Mouse (Mus musculus): ENCODE measurements around the gene Ckmt1. TPM values are rescaled to one million over a fixed set of nuclear protein-coding genes. Genes with fewer than 3 reads are reported as not detected.
"Not testable (repeated sequence)": the region's sequence is repeated elsewhere in the genome, so short reads cannot be mapped to it uniquely, and the experiment has no call there.

Gene Ckmt1
- total RNA-seq (2021): 1 to 10 TPM; 1.5 to 1.9 TPM

GRCm38 (mm10) chr2:121357494-121357893, at the start of gene Ckmt1:
Ckmt1 (plus strand) TSS chr2:121357714.
- intact Hi-C loops (cut with DNase I): loop anchor here (5.0 kb wide), 1 partner anchor 85 kb away; the partner anchor contains the start of gene Trp53bp1
- no peak for DNase-seq

DNA sequence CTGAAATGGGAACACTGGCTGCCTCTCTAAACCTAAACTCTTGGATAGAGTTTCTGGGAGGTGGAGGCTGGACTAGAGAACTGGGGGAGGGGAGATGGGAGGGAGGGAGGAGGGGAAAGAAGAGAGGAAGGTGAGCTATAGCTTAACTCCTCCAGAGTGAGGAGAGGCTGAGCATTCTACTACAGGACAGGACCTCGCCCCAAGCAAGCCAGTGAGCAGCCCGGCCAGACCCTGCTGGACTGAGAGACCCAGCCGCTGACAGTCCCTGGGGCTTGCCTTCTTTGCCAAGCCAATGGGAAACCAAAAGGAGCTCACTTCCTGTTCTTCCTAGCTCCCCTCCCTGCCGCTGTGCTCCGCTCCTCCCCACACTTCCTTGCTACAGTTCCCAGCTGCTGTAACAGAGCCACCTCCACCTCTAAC, 48.5 kb upstream of the Ckmt1 start:
- DNase-seq: peak; percentile 50 to 70
- intact Hi-C loops (cut with DNase I): no loop called here

DNA sequence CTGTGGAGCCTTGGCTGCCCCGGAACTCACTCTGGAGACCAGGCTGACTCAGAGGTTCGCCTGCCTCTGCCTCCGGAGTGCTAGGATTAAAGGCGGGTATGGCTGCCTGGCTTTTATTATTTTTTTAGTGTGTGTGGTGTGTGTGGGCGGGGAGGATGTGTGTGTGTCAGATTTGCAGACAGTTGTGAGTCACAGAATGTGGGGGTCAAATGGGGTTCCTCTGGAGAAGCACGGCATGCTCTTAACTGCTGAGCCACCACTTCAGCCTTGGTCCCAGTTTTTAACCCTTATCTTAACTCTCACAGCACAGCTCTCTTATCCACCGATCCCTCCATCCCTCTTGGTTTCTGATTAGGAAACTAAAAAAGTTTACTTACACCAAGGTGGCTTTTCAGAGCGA, 41.2 kb upstream of the Ckmt1 start:
- intact Hi-C loops (cut with DNase I): no loop called here
- DNase-seq: no peak

DNA sequence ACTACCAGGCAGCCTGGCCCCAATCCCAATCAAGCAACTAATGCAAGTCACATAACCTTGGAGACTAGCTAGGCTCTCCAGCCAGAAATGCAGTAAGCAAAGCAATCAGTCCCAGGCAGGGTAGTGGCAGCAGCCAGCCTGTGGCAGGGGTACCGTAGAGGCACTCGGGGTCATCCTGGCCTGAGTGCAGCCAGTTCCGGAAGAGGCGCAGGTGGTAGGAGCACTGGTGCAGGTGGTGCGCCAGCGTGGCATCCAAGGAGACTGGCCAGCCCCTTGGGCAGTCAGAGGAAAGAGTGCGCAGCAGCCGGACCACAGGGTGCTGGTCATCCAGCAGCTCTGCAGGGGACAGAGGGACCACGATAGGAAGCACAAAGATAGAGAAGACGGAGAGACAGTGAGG, 34.5 kb upstream of the Ckmt1 start:
- DNase-seq: no peak
- intact Hi-C loops (cut with DNase I): no loop called here

DNA sequence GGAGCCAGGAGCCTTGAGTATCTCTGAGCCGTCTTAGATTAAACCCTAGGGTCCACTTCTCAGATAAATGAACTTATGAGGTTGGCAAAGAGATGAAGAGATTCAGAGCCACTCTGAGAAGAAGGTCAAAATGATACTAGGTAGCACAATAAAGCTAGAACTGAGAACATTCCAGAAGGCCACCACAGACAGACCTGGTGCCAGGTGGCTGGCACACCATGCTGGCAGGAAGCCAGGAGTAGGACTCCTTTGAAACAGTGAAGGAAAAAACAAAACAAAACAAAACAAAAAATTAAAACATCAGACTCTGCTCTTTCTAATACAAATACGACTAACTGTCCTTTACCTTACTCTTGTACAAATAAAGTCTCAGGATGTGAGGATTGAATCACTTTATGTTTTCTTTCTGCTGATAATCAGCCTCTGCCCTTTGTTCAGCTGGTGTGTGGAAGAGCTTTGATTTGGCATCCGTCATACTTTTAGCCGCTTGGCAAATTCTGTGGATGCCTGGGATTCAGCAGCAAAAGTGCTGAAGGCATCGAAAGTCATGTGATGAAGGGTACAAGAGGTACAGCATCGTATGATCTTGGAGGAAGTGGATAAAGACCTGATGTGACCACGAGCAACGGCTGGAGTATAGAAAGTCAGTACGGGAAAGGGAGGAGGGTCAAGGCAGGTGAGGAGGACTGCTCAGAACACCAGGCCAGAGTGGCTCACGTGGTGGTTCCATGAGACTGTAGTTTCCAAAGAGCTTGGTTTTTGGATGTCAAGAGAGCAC, 33.6 kb upstream of the Ckmt1 start:
- DNase-seq: no peak

GRCm38 (mm10) chr2:121329492-121329891, 28.0 kb upstream of the Ckmt1 start:
- intact Hi-C loops (cut with DNase I): loop anchor here (5.0 kb wide), 1 partner anchor 102 kb away; no protein-coding TSS in a partner anchor
- DNase-seq: no peak

More for the DNA sequence above, 33.6 kb upstream of the Ckmt1 start:
- intact Hi-C loops (cut with DNase I): no loop called here

DNA sequence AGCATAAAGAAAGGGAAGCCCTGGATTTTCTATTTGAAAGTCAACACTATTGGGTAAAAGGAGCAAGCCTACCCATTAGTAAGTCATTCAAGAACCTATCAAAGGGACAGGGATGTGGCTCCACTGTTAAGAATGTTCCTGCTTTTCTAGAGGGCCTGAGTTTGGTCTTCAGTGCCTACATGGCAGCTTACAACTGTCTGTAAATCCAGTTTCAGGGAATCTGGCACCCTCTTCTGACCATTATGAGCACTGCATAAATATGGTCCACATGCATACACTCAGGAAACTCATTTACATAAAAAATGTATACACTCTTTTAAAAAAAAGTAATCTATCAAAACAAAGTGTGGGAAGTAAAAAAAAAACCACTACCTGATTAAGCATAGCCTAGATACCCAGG, 18.5 kb upstream of the Ckmt1 start:
- intact Hi-C loops (cut with DNase I): no loop called here
- DNase-seq: no peak

GRCm38 (mm10) chr2:121353156-121353555, 4.4 kb upstream of the Ckmt1 start:
- intact Hi-C loops (cut with DNase I): no loop called here
- no peak for DNase-seq

DNA sequence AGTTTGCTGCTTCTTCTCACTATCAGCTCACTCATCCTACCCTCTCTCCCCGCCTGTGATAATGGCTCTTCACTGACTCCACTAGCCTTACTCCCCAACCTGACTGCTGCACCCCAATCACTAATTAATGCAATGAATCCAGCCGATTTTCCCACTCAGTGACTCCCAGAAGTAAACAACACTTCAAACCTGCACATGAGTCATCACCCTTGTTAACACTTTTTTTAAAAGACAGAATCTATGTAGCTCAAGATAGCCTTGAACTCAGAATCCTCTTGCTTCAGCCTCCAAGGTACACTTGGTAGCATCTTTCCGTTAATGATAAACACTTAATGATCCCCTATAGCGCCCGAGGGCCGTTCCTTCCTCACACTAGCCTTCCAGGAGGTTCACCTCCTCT, 3.1 kb upstream of the Ckmt1 start:
- DNase-seq: peak in 1 of 2 experiments; percentile 2
- intact Hi-C loops (cut with DNase I): no loop called here

DNA sequence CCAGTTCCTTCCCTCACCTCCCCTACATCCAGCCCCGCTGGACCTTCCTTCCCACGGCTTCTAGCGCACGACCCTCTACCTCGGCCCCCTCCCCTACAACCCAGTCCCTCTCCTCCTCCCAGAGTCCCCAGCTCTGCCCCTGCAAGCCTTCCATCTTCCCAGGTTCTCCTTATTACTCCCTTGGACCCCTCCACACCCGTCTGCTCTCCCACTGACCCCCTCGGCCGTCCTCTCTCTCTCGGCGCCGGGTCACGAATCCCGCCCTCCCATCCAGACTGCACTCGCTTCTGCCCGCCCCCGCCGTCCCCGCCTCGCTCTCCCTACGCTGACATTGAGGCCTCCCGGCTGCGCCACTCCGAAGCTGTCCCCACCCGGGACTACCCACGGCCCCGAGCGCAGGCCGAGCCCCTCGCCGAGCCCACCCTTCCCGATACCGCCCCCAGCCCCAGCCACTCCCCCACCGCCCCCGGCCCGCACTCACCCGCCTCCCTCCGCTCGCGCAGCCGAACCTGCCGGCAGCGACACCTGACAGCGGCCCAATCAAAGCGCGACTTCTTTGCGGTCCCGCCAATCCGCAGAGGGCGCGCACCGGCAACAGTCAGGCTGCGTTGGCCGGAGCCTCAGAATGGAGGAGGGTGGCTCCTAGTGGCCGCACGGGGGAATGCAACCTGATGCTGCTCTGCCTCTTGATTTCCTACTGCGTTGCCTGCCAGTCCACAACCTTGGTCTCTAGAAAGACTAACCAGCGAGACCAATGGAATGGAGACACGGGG, 2.5 kb upstream of the Ckmt1 start, which contains the start of gene Ppip5k1:
TSS of gene Ppip5k1 (minus strand) at position 577 of the 773 bp plus-strand sequence.
- intact Hi-C loops (cut with DNase I): loop anchor here (5.0 kb wide), 1 partner anchor 83 kb away; the partner anchor contains the start of gene Trp53bp1

DNA sequence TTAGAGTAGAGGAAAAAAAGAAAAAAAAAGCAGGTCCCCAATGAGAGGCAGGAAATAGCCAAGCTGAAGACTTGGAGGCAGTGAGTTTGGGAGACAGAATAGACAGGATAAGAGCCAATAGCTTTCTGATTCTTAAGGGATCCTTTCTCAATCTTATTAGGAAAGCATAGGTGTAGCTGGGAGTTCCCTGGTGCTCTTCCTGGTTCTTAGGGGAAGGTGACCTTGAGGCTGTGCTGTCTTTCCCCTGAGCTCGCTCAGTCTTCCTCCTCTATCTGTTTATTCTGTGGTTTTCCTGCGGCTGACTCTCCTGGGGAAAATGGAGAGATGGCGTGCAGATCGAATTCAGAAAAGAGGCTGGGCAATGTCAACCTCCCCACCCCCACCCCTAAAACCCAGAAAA, 447 bp downstream of the Ckmt1 start:
- intact Hi-C loops (cut with DNase I): loop anchor here (5.0 kb wide), 1 partner anchor 86 kb away; the partner anchor contains the start of gene Trp53bp1
- no peak for DNase-seq

More for the DNA sequence above, 2.5 kb upstream of the Ckmt1 start, which contains the start of gene Ppip5k1:
- peak; percentile 96 for DNase-seq

GRCm38 (mm10) chr2:121358381-121358780, 867 bp downstream of the Ckmt1 start:
- DNase-seq: no peak
- intact Hi-C loops (cut with DNase I): loop anchor here (5.0 kb wide), 1 partner anchor 86 kb away; the partner anchor contains the start of gene Trp53bp1

DNA sequence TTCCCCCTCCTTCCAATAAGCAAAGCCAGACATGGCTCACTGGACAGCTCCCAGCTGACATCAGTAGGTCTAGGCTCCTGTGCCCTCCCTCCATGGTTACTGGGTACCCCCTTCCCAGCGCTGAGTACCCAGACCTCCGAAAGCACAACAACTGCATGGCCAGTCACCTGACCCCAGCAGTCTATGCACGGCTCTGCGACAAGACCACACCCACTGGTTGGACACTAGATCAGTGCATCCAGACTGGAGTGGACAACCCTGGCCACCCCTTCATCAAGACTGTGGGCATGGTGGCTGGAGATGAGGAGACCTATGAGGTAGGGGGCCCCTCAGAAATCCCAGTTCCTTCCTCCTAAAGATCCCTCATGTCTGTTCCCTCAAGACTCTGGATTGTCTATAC, 1.9 kb downstream of the Ckmt1 start:
- intact Hi-C loops (cut with DNase I): loop anchor here (5.0 kb wide), 1 partner anchor 87 kb away; the partner anchor contains the start of gene Trp53bp1
- DNase-seq: no peak

DNA sequence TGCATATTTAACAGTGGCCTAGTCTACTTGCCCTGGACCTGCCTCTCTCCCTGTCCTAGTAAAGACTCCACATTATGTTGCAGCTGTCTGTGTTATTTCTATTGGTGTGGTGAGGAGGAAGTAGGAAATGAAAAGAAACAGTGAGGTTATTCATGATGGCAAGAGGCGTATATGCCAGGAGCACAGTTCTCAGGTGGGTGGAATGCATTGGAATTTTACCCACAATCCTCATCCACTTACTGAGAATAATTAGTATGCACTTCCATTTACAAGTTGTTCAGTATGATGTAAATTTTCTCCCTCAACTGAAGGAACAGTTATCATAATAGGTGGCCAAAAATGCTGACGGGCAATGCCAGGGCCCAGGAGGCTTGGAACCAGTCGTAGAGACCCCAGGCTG, 6.1 kb downstream of the Ckmt1 start:
- intact Hi-C loops (cut with DNase I): no loop called here
- no peak for DNase-seq

DNA sequence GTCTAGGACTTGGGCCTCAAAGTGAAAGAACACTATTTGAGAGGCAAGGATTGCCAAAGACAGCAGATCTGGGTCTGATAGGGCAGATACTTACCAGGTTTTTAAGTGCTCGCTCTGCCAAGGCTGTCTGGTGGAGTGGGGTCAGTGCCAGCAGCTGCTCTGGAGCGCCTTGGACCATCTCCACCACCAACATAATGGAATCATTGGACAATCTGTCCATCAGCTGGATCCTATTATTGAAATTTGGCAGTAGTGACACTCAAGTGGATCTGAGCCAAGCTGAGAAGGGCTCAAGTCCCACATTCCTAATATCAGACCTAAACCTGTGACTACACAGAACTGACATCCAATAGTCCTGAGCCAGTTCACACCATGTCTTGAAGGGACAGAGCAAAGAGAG, 11.3 kb downstream of the Ckmt1 start:
- DNase-seq: no peak
- intact Hi-C loops (cut with DNase I): no loop called here

GRCm38 (mm10) chr2:121370921-121371320, 13.4 kb downstream of the Ckmt1 start:
- no peak for DNase-seq
- intact Hi-C loops (cut with DNase I): no loop called here

DNA sequence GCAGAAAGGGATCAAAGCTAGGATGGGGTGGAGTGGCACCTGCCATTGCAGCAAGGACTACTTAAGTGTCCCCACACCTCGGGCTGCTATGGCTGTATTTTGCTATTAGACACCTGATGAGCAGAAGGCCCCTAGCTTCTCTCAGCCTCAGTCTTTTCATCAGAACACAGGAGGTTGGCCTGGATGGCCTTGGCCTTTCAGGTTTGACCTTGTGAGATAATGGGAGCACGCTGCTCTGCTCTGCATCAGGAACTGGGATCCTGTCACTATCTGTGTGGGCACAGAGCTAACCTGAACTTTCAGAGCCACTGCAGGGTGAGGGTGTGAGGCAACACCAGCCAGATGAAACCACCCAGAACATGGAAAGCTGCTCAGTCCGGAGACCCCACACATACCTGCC, 14.8 kb downstream of the Ckmt1 start:
- no peak for DNase-seq
- intact Hi-C loops (cut with DNase I): no loop called here

- intact Hi-C loops (cut with DNase I): no loop called here
- DNase-seq: no peak
Observed at GRCm38 (mm10) chr2:121374766-121375165, 17.3 kb downstream of the Ckmt1 start.

GRCm38 (mm10) chr2:121386961-121387575, 29.6 kb downstream of the Ckmt1 start, which contains the start of gene Strc:
Strc (minus strand) TSS chr2:121387168.
- DNase-seq; intact Hi-C loops (cut with DNase I): not testable (repeated sequence)

DNA sequence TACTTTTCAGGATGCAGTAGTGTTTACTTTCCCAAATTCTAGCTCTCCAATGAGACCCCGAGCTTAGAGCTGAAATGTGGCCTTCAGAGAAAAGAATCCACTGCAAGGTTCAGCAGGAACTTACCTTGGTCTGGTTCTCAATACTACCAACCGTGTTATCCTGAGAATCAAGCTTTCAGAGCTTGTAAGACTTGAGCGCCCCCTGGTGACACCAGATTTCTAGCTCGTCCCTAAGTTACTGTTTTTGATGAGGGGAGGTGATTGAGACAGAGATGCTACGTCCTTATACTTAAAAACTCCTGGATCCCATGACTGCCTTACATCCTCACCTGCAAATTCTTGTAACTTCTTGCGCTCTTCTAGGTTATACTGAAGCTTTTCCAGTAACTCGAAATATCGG, 39.1 kb downstream of the Ckmt1 start:
- intact Hi-C loops (cut with DNase I): no loop called here
- DNase-seq: peak; percentile 72 to 86

DNA sequence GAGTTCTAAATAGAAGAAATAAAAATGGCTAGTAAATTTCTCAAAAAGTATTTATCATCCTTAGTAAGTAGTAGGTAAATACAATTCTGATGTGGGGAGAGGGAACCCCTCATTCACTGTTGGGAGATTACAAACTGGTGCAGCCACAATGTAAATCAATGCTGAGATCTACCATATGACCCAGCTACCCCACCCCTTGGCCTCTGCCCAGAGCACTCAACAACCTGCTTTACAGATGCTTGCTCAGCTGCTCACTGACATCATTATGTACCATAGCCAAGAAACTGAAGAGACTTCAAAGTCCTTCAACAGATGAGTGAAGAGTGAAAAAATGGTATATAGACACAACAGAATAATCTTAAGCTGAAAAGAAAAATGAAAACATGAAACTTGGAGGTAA, 45.8 kb downstream of the Ckmt1 start:
- intact Hi-C loops (cut with DNase I): no loop called here
- no peak for DNase-seq

Measured in heart, postnatal 36 days (tissue).